Mouse (Mus musculus) C2C12 (cell line): ENCODE measurements around the gene Cyb5d1. TPM values are rescaled to one million over a fixed set of nuclear protein-coding genes. Genes with fewer than 3 reads are reported as not detected.

Experiments used
- H3K27me3 ChIP-seq: one replicate; pipeline ENCODE4 v1.6.1; 2011; ENCODE audit not compliant: control insufficient read depth, insufficient read depth, insufficient read length
- H3K36me3 ChIP-seq: one replicate; pipeline ENCODE4 v1.6.1; 2011; ENCODE audit not compliant: control insufficient read depth, insufficient read depth
- H3K4me3 ChIP-seq: one replicate; pipeline ENCODE4 v1.5.1; 2011; ENCODE audit warnings: mild to moderate bottlenecking, control low read depth; ENCODE audit not compliant: poor library complexity, insufficient read depth, severe bottlenecking
- H3K79me2 ChIP-seq: one replicate; pipeline ENCODE4 v1.6.1; 2011; ENCODE audit not compliant: control insufficient read depth, insufficient read depth
- H3K79me3 ChIP-seq: one replicate; pipeline ENCODE4 v1.6.1; 2011; ENCODE audit warnings: low read depth, control low read depth
- H3ac ChIP-seq: one replicate; pipeline ENCODE3; 2011; ENCODE audit warnings: low read depth; ENCODE audit not compliant: control insufficient read depth, insufficient read length
- CEBPB ChIP-seq: IDR thresholded peaks from one replicate; pipeline ENCODE4 v1.6.1; 2011; ENCODE audit warnings: low read depth, mild to moderate bottlenecking, control low read depth, moderate library complexity
- CTCF ChIP-seq: IDR thresholded peaks from one replicate; pipeline ENCODE4 v1.5.1; 2011; ENCODE audit not compliant: control insufficient read depth, insufficient read depth, insufficient read length
- FOSL1 ChIP-seq: IDR thresholded peaks from one replicate; pipeline ENCODE4 v1.8.0; 2011; ENCODE audit warnings: mild to moderate bottlenecking, low read length; ENCODE audit not compliant: poor library complexity, insufficient read depth, severe bottlenecking
- MAX ChIP-seq: IDR thresholded peaks from one replicate; pipeline ENCODE4 v1.6.1; 2011; ENCODE audit warnings: mild to moderate bottlenecking, control low read depth
- MYOD1 ChIP-seq: IDR thresholded peaks from one replicate; pipeline ENCODE4 v1.6.1; 2011; ENCODE audit warnings: low read depth; ENCODE audit not compliant: control insufficient read depth, insufficient read length
- MYOG ChIP-seq: IDR thresholded peaks from one replicate; pipeline ENCODE4 v1.6.1; 2011; ENCODE audit not compliant: control insufficient read depth, insufficient read length; ENCODE audit errors: extremely low read depth
- USF1 ChIP-seq: IDR thresholded peaks from one replicate; pipeline ENCODE4 v1.6.1; 2011; ENCODE audit warnings: low read depth, mild to moderate bottlenecking, control low read depth, moderate library complexity
- polyA plus RNA-seq: library from polyadenylated mRNA; unstranded; fragments of >200 nt; fragmentation: generic; extraction: Trizol; gene quantifications from one replicate; pipeline ENCODE4 v1.2.1, GENCODE M21; 2012; ENCODE audit warnings: missing spikeins

The Cyb5d1 gene
- polyA plus RNA-seq, 1 experiment: 22.8 TPM

DNA sequence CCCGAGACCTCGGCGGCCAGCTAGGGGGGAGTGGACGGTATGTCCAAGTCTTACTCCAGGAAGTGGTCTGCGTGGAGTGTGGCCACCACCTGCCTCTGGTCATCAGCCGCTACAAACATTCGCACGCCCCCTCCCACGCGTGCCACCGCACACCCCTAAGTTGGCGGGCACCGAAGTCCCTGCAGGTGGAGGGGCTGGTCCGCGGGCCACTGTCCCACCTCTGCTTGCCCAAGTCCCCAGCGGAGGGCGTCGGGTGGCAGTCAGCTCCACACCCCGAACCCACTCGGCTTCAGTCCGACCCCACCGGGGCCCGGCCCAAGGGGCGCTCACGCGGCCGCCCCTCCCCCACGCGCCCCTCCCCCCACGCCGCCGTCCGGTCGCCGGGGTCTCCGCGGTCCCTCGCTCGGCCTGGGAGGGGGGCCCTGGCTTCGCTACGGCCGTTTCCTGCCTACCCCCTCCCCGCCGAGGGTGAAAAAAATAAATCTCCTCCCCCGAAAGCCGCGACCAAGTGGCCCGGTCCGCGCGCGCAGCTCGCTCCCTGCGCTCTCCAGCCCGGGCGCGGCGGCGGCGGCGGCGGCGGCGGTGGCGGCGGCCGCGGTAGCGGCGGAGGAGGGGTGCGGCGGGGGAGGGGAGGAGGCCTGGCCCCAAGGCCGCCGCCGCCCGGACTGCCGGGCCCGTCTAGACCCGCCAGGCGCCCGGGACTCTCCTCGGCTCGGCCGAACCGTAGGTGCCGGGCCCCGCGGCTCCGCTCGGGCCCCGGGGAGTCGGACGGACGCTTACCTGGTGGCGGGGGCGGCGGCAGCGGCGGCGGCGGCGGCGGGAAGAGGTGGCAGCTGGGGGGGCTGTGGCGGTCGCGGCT is 26.8 kb downstream of the Cyb5d1 start:
- peaks cover 38% of the 10 kb centered on the region for H3K79me2 ChIP-seq
- H3K36me3 ChIP-seq: peaks cover 6% of the 10 kb centered on the region
- H3ac ChIP-seq: peak overlapping the region; percentile 64
- peak overlapping the region; percentile 64 for H3K4me3 ChIP-seq
- TF ChIP-seq USF1 (no peak), MYOD1 (peak; percentile 74)
- H3K79me3 ChIP-seq: peaks cover 11% of the 10 kb centered on the region
- no peaks in the 10 kb centered on the region for H3K27me3 ChIP-seq

- TF ChIP-seq USF1 (peak; percentile 51), MYOG (no peak), MYOD1 (peak; percentile 88), MAX (peak; percentile 61)
- Histone ChIP-seq H3K27me3 (no peaks in the 10 kb centered on the region), H3ac (peak overlapping the region; percentile 64), H3K4me3 (peak overlapping the region; percentile 64), H3K36me3 (peaks cover 13% of the 10 kb centered on the region), H3K79me3 (peaks cover 11% of the 10 kb centered on the region), H3K79me2 (peaks cover 39% of the 10 kb centered on the region)
Observed at GRCm38 (mm10) chr11:69367616-69368355, 27.6 kb downstream of the Cyb5d1 start.

GRCm38 (mm10) chr11:69366855-69367615 is 28.4 kb downstream of the Cyb5d1 start:
- peak overlapping the region; percentile 64 for H3K4me3 ChIP-seq

GRCm38 (mm10) chr11:69366157-69366854 is 29.1 kb downstream of the Cyb5d1 start:
- TF ChIP-seq MAX: no peak
- no peak for TF ChIP-seq CTCF
- no peak for TF ChIP-seq USF1
- no peak for TF ChIP-seq CEBPB
- no peak for TF ChIP-seq FOSL1
- no peak for TF ChIP-seq MYOG
- no peak for TF ChIP-seq MYOD1
- Histone ChIP-seq H3K4me3 (peak overlapping the region; percentile 64), H3K36me3 (peaks cover 26% of the 10 kb centered on the region), H3ac (peak overlapping the region; percentile 63), H3K79me2 (peaks cover 39% of the 10 kb centered on the region), H3K27me3 (no peaks in the 10 kb centered on the region), H3K79me3 (peaks cover 11% of the 10 kb centered on the region)

More at GRCm38 (mm10) chr11:69366855-69367615, 28.4 kb downstream of the Cyb5d1 start:
- Histone ChIP-seq H3K27me3 (no peaks in the 10 kb centered on the region), H3K79me2 (peaks cover 39% of the 10 kb centered on the region), H3K79me3 (peaks cover 11% of the 10 kb centered on the region), H3K36me3 (peaks cover 19% of the 10 kb centered on the region), H3ac (peak overlapping the region; percentile 52)
- TF ChIP-seq USF1: no peak
- no peak for TF ChIP-seq CTCF
- no peak for TF ChIP-seq MYOD1
- no peak for TF ChIP-seq MAX

DNA sequence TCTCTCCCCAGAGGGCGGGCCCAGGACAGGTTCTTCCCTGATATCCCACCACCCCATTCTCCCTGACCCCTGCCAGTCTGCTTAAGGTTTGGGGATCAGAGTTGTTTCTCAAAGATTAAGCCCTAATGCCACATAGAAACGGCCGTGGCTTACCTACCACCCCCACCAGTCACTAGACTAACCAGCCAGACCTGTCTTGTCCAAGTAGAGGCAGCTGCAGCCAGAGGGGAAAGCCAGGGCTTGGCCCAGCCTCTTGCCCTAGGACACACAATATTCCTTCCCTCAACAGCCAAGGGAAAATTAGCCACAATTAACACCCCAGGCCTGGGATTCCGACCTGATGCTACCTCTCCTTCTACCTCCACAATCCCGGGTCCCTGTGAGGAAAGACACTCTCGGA is 29.7 kb downstream of the Cyb5d1 start:
- Histone ChIP-seq H3K27me3 (no peaks in the 10 kb centered on the region), H3K4me3 (no peak overlapping the region), H3K79me3 (peaks cover 11% of the 10 kb centered on the region), H3K79me2 (peaks cover 39% of the 10 kb centered on the region), H3K36me3 (peaks cover 32% of the 10 kb centered on the region), H3ac (peak overlapping the region; percentile 63)
- TF ChIP-seq FOSL1 (no peak), MYOD1 (no peak), MYOG (no peak), CTCF (no peak), CEBPB (no peak), USF1 (no peak), MAX (no peak)
